Mouse (Mus musculus) embryonic facial prominence, embryonic 13.5 days (tissue): ENCODE results near the gene Fam216b. TPM values are rescaled to one million over a fixed set of nuclear protein-coding genes. Genes with fewer than 3 reads are reported as not detected.

Experiments used
- ATAC-seq: fragments of 200-750 bp; cut with Nextera tagmentation; 2 replicates; pipeline ENCODE4 v1.8.0; 2017; ENCODE audit warnings: low read depth; ENCODE audit not compliant: insufficient number of reproducible peaks, insufficient read depth, low FRiP score, low TSS enrichment
- H3K27ac ChIP-seq: fragments of 300-500 bp; sonication (generic); 2 replicates; pipeline ENCODE4 v1.5.1; 2015; ENCODE audit warnings: moderate library complexity, mild to moderate bottlenecking, inconsistent platforms
- H3K27me3 ChIP-seq: fragments of 300-500 bp; sonication (generic); 2 replicates; pipeline ENCODE4 v1.6.1; 2015; ENCODE audit warnings: mild to moderate bottlenecking, inconsistent platforms
- H3K36me3 ChIP-seq: fragments of 300-500 bp; sonication (generic); 2 replicates; pipeline ENCODE4 v1.6.1; 2015; ENCODE audit warnings: mild to moderate bottlenecking, inconsistent platforms
- H3K4me1 ChIP-seq: fragments of 300-500 bp; sonication (generic); 2 replicates; pipeline ENCODE4 v1.6.1; 2015; ENCODE audit warnings: inconsistent platforms
- H3K4me2 ChIP-seq: fragments of 300-500 bp; sonication (generic); 2 replicates; pipeline ENCODE4 v1.6.1; 2015; ENCODE audit warnings: moderate library complexity, mild to moderate bottlenecking, inconsistent platforms
- H3K4me3 ChIP-seq: fragments of 300-500 bp; sonication (generic); 2 replicates; pipeline ENCODE4 v1.5.1; 2015; ENCODE audit warnings: mild to moderate bottlenecking, inconsistent platforms
- H3K9ac ChIP-seq: fragments of 300-500 bp; sonication (generic); 2 replicates; pipeline ENCODE4 v1.6.1; 2015; ENCODE audit warnings: mild to moderate bottlenecking, inconsistent platforms
- H3K9me3 ChIP-seq: fragments of 300-500 bp; sonication (generic); 2 replicates; pipeline ENCODE4 v1.6.1; 2016; ENCODE audit warnings: inconsistent platforms
- WGBS: fragments of 180-500 bp; shearing (Covaris S2); methylation state at CpG from one replicate; pipeline ENCODE4 v1.1.7; 2015; ENCODE audit warnings: mixed read lengths; 5-methylcytosine and 5-hydroxymethylcytosine counted together
- polyA plus RNA-seq: library from polyadenylated mRNA; unstranded; fragments of >200 nt; fragmentation: Nextera tagmentation; extraction: Ambion mirVana; gene quantifications from 2 replicates; pipeline ENCODE4 v1.2.1, GENCODE M21; 2015

Fam216b gene
- not detected in 2 replicates for polyA plus RNA-seq

- WGBS, result 90% methylated on average over 6 of the region's 6 CpGs
- Histone ChIP-seq H3K27me3 (no peaks in the 10 kb centered on the region), H3K4me1 (no peaks in the 10 kb centered on the region), H3K4me3 (no peak within 1 kb of the TSS), H3K27ac (no peak within 1 kb of the TSS), H3K36me3 (no peaks in the 10 kb centered on the region), H3K9me3 (no peaks in the 10 kb centered on the region), H3K9ac (no peak within 1 kb of the TSS), H3K4me2 (no peak within 1 kb of the TSS)
- ATAC-seq, result no peak
Observed at GRCm38 (mm10) chr14:78088907-78089306, at the start of gene Fam216b. Fam216b (minus strand) TSS chr14:78089007.

- Histone ChIP-seq H3K36me3 (no peaks in the 10 kb centered on the region), H3K27ac (no peak overlapping the region), H3K4me2 (no peak overlapping the region), H3K9ac (no peak overlapping the region), H3K27me3 (no peaks in the 10 kb centered on the region), H3K4me1 (no peaks in the 10 kb centered on the region), H3K9me3 (0 out of 2 replicates have a peak, but pooled peaks cover 5% of the 10 kb centered on the region), H3K4me3 (no peak overlapping the region)
- 46% methylated on average over 5 of the region's 5 CpGs for WGBS
- ATAC-seq, result no peak
Observed at GRCm38 (mm10) chr14:78132368-78133052, 43.7 kb upstream of the Fam216b start.

GRCm38 (mm10) chr14:78126670-78127069 lies 37.9 kb upstream of the Fam216b start:
- Histone ChIP-seq H3K9me3 (no peaks in the 10 kb centered on the region), H3K4me3 (no peak overlapping the region), H3K27me3 (no peaks in the 10 kb centered on the region), H3K27ac (no peak overlapping the region), H3K4me2 (no peak overlapping the region), H3K4me1 (peaks cover 5% of the 10 kb centered on the region; the same call in 1 of the 2 replicates), H3K9ac (no peak overlapping the region), H3K36me3 (no peaks in the 10 kb centered on the region)
- ATAC-seq, result no peak
- WGBS, result 17% methylated on average over 3 of the region's 3 CpGs

GRCm38 (mm10) chr14:78120286-78120685 lies 31.5 kb upstream of the Fam216b start:
- no peaks in the 10 kb centered on the region for H3K4me1 ChIP-seq

GRCm38 (mm10) chr14:78119449-78120200 lies 30.8 kb upstream of the Fam216b start:
- no peak for ATAC-seq
- H3K9me3 ChIP-seq, result no peaks in the 10 kb centered on the region; the same call in 1 of the 2 replicates
- H3K27ac ChIP-seq, result no peak overlapping the region
- WGBS, result 74% methylated on average over 10 of the region's 10 CpGs
- H3K36me3 ChIP-seq, result no peaks in the 10 kb centered on the region
- no peak overlapping the region for H3K4me2 ChIP-seq
- H3K27me3 ChIP-seq, result no peaks in the 10 kb centered on the region
- H3K4me3 ChIP-seq, result no peak overlapping the region
- no peak overlapping the region for H3K9ac ChIP-seq
- H3K4me1 ChIP-seq, result no peaks in the 10 kb centered on the region

More at GRCm38 (mm10) chr14:78120286-78120685, 31.5 kb upstream of the Fam216b start:
- no peak for ATAC-seq
- no peak overlapping the region for H3K27ac ChIP-seq
- no peak overlapping the region for H3K4me2 ChIP-seq
- 50% methylated on average over 3 of the region's 3 CpGs for WGBS
- no peaks in the 10 kb centered on the region for H3K36me3 ChIP-seq
- H3K4me3 ChIP-seq, result no peak overlapping the region
- H3K9me3 ChIP-seq, result no peaks in the 10 kb centered on the region; the same call in 1 of the 2 replicates
- no peaks in the 10 kb centered on the region for H3K27me3 ChIP-seq
- no peak overlapping the region for H3K9ac ChIP-seq

GRCm38 (mm10) chr14:78117671-78118070 lies 28.9 kb upstream of the Fam216b start:
- 71% methylated on average over 4 of the region's 4 CpGs for WGBS
- Histone ChIP-seq H3K4me3 (no peak overlapping the region), H3K27ac (no peak overlapping the region), H3K27me3 (no peaks in the 10 kb centered on the region), H3K4me2 (no peak overlapping the region), H3K9ac (no peak overlapping the region), H3K9me3 (no peaks in the 10 kb centered on the region; the same call in 1 of the 2 replicates), H3K4me1 (no peaks in the 10 kb centered on the region), H3K36me3 (no peaks in the 10 kb centered on the region)
- ATAC-seq, result no peak

GRCm38 (mm10) chr14:78117268-78117667 lies 28.5 kb upstream of the Fam216b start:
- no peak overlapping the region for H3K9ac ChIP-seq
- H3K9me3 ChIP-seq, result no peaks in the 10 kb centered on the region; the same call in 1 of the 2 replicates
- H3K27ac ChIP-seq, result no peak overlapping the region
- no peak for ATAC-seq
- no peaks in the 10 kb centered on the region for H3K36me3 ChIP-seq
- H3K4me2 ChIP-seq, result no peak overlapping the region
- no peaks in the 10 kb centered on the region for H3K4me1 ChIP-seq
- no peak overlapping the region for H3K4me3 ChIP-seq
- 46% methylated on average over 2 of the region's 2 CpGs for WGBS
- no peaks in the 10 kb centered on the region for H3K27me3 ChIP-seq

GRCm38 (mm10) chr14:78112466-78112865 lies 23.7 kb upstream of the Fam216b start:
- no peak for ATAC-seq
- H3K9ac ChIP-seq, result no peak overlapping the region
- H3K27me3 ChIP-seq, result no peaks in the 10 kb centered on the region
- 75% methylated on average over 3 of the region's 3 CpGs for WGBS
- no peak overlapping the region for H3K4me2 ChIP-seq
- H3K27ac ChIP-seq, result no peak overlapping the region
- no peaks in the 10 kb centered on the region for H3K4me1 ChIP-seq
- H3K9me3 ChIP-seq, result no peaks in the 10 kb centered on the region; the same call in 1 of the 2 replicates
- H3K4me3 ChIP-seq, result no peak overlapping the region
- no peaks in the 10 kb centered on the region for H3K36me3 ChIP-seq

- H3K27ac ChIP-seq, result no peak overlapping the region
- no peaks in the 10 kb centered on the region for H3K4me1 ChIP-seq
- no peak overlapping the region for H3K9ac ChIP-seq
- no peak overlapping the region for H3K4me2 ChIP-seq
- WGBS, result 89% methylated on average over 3 of the region's 3 CpGs
- no peaks in the 10 kb centered on the region; the same call in 1 of the 2 replicates for H3K9me3 ChIP-seq
- no peak for ATAC-seq
- no peaks in the 10 kb centered on the region for H3K36me3 ChIP-seq
- H3K4me3 ChIP-seq, result no peak overlapping the region
- H3K27me3 ChIP-seq, result no peaks in the 10 kb centered on the region
Observed at GRCm38 (mm10) chr14:78110871-78111270, 22.1 kb upstream of the Fam216b start.

- no peak overlapping the region for H3K4me2 ChIP-seq
- H3K9me3 ChIP-seq, result no peaks in the 10 kb centered on the region
- H3K27ac ChIP-seq, result no peak overlapping the region
- no peak for ATAC-seq
- no peak overlapping the region for H3K9ac ChIP-seq
- H3K4me3 ChIP-seq, result no peak overlapping the region
- WGBS, result 57% methylated on average over 4 of the region's 4 CpGs
- no peaks in the 10 kb centered on the region for H3K36me3 ChIP-seq
- H3K4me1 ChIP-seq, result no peaks in the 10 kb centered on the region
- H3K27me3 ChIP-seq, result no peaks in the 10 kb centered on the region
Observed at GRCm38 (mm10) chr14:78109419-78109818, 20.6 kb upstream of the Fam216b start.

- no peak for ATAC-seq
- Histone ChIP-seq H3K4me1 (no peaks in the 10 kb centered on the region), H3K27ac (no peak overlapping the region), H3K4me3 (no peak overlapping the region), H3K4me2 (no peak overlapping the region), H3K9ac (no peak overlapping the region), H3K27me3 (no peaks in the 10 kb centered on the region), H3K36me3 (no peaks in the 10 kb centered on the region), H3K9me3 (no peaks in the 10 kb centered on the region)
- WGBS, result 81% methylated on average over 3 of the region's 3 CpGs
Observed at GRCm38 (mm10) chr14:78108388-78108787, 19.6 kb upstream of the Fam216b start.

- Histone ChIP-seq H3K27ac (no peak overlapping the region), H3K9ac (no peak overlapping the region), H3K27me3 (no peaks in the 10 kb centered on the region), H3K4me3 (no peak overlapping the region), H3K4me1 (no peaks in the 10 kb centered on the region), H3K9me3 (no peaks in the 10 kb centered on the region), H3K4me2 (no peak overlapping the region), H3K36me3 (no peaks in the 10 kb centered on the region)
- no peak for ATAC-seq
- whole genome bisulfite sequencing, result 72% methylated on average over 4 of the region's 4 CpGs
Observed at GRCm38 (mm10) chr14:78089591-78089990, 784 bp upstream of the Fam216b start.
